Mouse (Mus musculus): Measurements from ENCODE around the gene Gm26620.

Gene Gm26620

GRCm38 (mm10) chr1:170901536-170902238 is 16.8 kb downstream of the Gm26620 start:
- in situ Hi-C loops (cut with MboI, MseI): loop anchor here (5.0 kb wide), 2 partner anchors 96 to 176 kb away; no protein-coding TSS in a partner anchor

DNA sequence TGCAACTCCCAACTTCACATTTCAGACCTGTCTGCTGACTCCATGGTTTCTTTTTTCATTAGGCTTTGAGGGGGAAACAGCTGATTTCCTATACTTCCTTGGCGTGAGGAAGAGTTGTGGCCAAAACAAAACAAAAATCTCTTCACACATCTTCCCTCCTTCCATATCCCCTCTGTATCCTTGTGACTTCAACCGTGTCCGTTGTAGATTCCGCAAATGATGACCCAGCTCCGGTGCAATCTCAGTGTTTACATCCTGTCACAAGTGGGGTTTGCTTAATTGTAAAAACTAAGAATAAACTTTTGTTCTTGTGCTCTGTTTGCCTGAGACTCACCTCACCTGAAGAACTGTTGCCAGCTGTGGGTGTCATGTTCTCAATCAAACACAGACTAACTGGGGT is 18.6 kb downstream of the Gm26620 start:
- in situ Hi-C loops (cut with MboI, MseI): loop anchor here (5.0 kb wide), 2 partner anchors 94 to 174 kb away; no protein-coding TSS in a partner anchor

DNA sequence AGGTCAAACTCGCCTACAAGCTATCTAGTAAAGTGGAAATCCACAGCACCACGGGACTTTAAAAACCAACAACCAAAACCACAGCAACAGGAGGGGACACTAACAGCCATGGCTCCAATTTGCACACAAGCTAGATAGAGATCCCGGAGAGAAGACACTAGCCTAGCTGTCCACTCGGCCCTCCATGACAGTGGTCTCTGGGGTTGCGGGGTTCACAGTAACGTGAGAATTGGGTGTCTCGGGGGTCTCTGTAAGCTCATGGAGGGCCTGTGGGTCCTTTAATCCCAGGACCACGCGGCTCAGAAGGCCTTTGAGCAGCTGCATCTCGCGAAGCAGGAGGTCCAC is 22.2 kb downstream of the Gm26620 start:
- in situ Hi-C loops (cut with MboI, MseI): no loop called here

- in situ Hi-C loops (cut with MboI, MseI): no loop called here
Measured at GRCm38 (mm10) chr1:170907456-170908191, 22.8 kb downstream of the Gm26620 start.

DNA sequence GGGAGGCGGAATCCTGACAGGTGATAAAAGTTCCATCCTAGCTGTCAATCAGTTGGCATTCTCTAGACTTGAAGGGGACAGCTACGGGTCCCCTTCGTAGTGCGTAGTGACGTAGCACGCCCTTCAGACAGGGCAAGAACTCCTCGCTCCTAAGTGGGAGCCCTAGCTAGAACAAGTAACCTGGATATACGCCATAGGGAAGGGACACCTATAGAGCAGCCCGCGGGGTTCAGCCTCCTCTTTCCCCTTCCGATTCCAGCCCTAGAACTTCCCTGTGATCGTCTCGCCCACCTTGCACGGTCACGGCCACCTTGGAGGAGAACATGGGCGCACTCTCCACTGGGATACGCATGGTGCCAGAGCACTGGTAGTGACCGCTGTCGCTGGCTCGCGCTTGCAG is 23.5 kb downstream of the Gm26620 start:
- in situ Hi-C loops (cut with MboI, MseI): no loop called here

- in situ Hi-C loops (cut with MboI, MseI): no loop called here
Measured at GRCm38 (mm10) chr1:170911907-170912660, 27.2 kb downstream of the Gm26620 start.

DNA sequence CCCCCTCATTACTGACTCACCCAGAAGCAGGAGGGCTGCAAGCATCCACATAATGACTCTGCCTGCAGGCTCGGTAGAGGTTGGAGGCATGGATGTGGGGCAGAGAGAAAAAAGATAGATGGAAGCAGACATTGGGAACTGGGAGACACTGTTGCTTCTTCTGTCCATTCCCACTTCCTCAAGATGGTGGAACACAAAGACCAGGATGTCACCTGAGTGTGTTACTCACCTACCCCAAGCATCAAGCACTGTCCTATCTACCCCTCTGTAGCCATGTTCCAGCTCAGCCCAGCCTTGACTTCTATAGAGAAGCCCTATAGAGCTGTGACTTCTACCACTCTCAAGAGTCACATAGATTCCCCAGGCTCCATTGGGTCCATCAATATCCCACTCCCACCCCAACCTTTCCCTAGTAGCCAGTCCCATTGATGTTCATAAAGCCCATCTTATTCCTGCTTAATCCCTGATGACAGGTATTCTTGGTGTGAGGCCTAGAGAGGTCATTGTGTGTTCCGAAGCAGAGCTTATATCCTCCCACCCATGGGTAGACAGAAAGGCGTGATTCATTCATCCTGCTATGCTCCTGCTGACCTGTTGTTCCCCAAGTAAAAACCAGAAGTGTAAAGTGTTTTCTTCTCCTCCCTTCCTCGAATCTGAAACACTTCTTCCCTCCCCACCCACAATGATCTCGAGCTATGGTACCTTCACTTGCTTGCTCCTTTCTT is 28.2 kb downstream of the Gm26620 start, which contains the start of gene Fcrlb:
TSS of gene Fcrlb (minus strand) at position 51 of the 725 bp plus-strand sequence.
- in situ Hi-C loops (cut with MboI, MseI): no loop called here

- in situ Hi-C loops (cut with MboI, MseI): no loop called here
Measured at GRCm38 (mm10) chr1:170915657-170916056, 30.8 kb downstream of the Gm26620 start.

DNA sequence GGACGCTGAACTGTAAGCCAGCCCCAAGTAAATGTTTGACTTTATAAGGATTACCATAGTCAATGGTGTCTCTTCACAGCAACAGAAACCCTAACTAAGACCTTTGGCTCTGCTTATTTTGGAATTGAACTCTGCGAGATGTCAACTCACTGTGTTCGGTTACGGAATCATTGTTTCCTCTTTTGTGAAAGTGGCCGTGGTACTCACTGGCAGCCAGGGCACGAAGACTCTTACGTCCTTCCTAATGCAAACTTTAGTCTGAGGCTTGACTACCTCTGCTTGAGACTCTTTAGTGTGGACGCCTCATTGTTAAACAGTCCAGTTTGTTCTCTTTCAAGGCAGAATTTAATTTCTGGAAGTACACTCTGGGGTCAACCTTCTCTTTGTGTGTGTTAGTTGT is 34.4 kb downstream of the Gm26620 start:
- in situ Hi-C loops (cut with MboI, MseI): no loop called here

GRCm38 (mm10) chr1:170924485-170924884 is 39.6 kb downstream of the Gm26620 start:
- in situ Hi-C loops (cut with MboI, MseI): no loop called here

- in situ Hi-C loops (cut with MboI, MseI): no loop called here
Measured at GRCm38 (mm10) chr1:170926941-170927340, 42.1 kb downstream of the Gm26620 start.

GRCm38 (mm10) chr1:170927378-170927777 is 42.5 kb downstream of the Gm26620 start, which contains the start of gene Fcrla:
Fcrla (minus strand) TSS chr1:170927583.
- in situ Hi-C loops (cut with MboI, MseI): no loop called here

DNA sequence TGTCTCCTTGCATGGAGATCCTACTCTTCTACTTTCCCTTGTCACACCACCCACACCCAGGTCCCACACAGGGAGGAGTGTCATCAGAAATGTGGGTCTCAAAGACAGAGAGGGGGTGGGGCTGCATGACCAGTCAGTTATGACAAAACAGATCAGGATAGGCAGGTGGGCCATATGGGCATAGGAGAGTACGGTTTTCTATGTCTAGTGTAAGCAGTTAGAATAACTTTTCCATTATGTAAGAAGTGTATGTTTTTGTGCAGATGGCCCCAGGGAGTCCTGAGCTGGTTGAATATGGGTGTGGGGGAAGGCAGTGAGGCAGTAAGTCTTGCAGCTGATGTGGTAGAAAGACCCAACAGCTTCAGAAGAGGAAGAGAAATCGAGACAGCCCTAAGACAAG is 43.6 kb downstream of the Gm26620 start:
- in situ Hi-C loops (cut with MboI, MseI): no loop called here

- in situ Hi-C loops (cut with MboI, MseI): no loop called here
Measured at GRCm38 (mm10) chr1:170929245-170929644, 44.4 kb downstream of the Gm26620 start.

DNA sequence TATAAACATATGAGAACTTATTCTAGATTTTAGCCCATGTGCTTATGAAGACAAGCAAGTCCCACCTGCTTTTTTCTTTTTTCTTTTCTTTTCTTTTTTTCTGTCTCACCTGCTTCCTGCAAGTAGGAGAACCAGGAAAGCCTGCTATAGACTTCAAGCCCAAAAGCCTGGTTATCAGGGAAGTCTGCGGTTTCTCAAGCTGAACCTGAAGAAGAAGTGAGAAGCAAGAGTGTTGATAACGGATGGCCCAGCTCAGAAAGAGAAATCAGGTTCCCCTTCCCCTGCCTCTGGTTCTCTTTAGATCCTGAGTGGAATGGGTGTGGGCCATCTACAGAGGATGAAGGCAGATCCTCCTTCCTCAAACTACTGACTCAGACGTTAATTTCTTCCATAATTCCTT is 47.2 kb downstream of the Gm26620 start:
- in situ Hi-C loops (cut with MboI, MseI): no loop called here

DNA sequence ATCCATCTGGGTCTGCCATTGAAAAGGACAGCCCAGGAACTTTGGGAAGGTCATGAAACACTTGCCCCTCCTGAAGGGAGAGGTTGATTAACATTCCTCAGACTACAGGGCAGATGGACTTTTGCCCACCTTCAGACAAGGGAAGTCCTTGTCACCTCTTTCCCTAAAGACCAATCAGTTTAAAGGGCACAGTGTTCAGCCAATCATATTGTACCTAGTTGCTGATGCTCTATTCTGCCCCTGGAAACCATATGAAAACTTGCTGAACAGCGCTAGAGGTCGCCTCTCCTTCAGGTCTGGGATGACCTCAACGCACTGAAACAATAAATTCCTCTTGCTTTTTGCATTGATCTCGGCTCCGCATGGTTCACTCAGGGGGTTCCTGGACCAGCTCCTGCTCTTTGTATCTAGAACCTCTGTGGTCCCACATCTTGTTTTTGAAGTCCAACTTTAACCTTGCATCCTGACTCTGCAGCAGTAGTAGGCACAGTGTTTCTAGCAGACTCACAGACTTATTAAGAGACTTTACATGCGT is 48.6 kb downstream of the Gm26620 start:
- in situ Hi-C loops (cut with MboI, MseI): no loop called here

- in situ Hi-C loops (cut with MboI, MseI): no loop called here
Measured at GRCm38 (mm10) chr1:170933940-170934339, 49.1 kb downstream of the Gm26620 start.

GRCm38 (mm10) chr1:170934383-170934782 is 49.5 kb downstream of the Gm26620 start:
- in situ Hi-C loops (cut with MboI, MseI): no loop called here
